Mouse (Mus musculus) CH12.LX (cell line): ENCODE results near the gene Cntn2. TPM values are rescaled to one million over a fixed set of nuclear protein-coding genes. Genes with fewer than 3 reads are reported as not detected.

Experiments
- DNase-seq: peaks from one replicate; pipeline ENCODE4 v3.0.0-alpha.2; 2013; ENCODE audit errors: extremely low read depth
- H3K27ac ChIP-seq: 2 replicates; pipeline ENCODE4 v1.5.1; 2012; ENCODE audit warnings: low read depth, mild to moderate bottlenecking, control low read depth, moderate library complexity; ENCODE audit not compliant: insufficient read depth
- H3K27me3 ChIP-seq: replicated peaks from 2 replicates; pipeline ENCODE3; 2012; ENCODE audit warnings: inconsistent platforms
- H3K36me3 ChIP-seq, 2 experiments: replicated peaks in 1 of 2; 2 replicates each; pipeline versions ENCODE3 to v1.6.1; 2012; ENCODE audit warnings: inconsistent platforms in 1 of 2, low read length in 1 of 2, mild to moderate bottlenecking in 1 of 2, mixed read lengths in 1 of 2, moderate library complexity in 1 of 2; ENCODE audit not compliant: control insufficient read depth in 1 of 2, insufficient read depth in 1 of 2
- H3K4me1 ChIP-seq, 2 experiments: 2 replicates each; pipeline ENCODE4 v1.6.1; 2012; ENCODE audit warnings: inconsistent platforms in 1 of 2, moderate library complexity in 1 of 2; ENCODE audit not compliant: insufficient read depth in 2 of 2, control insufficient read depth in 1 of 2
- H3K4me2 ChIP-seq: 2 replicates; pipeline ENCODE4 v1.6.1; 2012; ENCODE audit warnings: low read depth, mild to moderate bottlenecking, control low read depth; ENCODE audit not compliant: poor library complexity, insufficient read depth, severe bottlenecking
- H3K4me3 ChIP-seq, 3 experiments: fragments of 150-350 bp in 1 of 3; sonication (generic) in 1 of 3; replicated peaks in 1 of 3; 2 replicates each; pipeline versions ENCODE3 to v1.5.1; 2011 to 2012; ENCODE audit warnings: low read depth in 2 of 3, low read length in 2 of 3, mild to moderate bottlenecking in 2 of 3, moderate library complexity in 2 of 3, control low read depth in 1 of 3, improper control_type of control experiment in 1 of 3, inconsistent platforms in 1 of 3, mixed read lengths in 1 of 3; ENCODE audit not compliant: poor library complexity in 1 of 3
- H3K79me2 ChIP-seq: replicated peaks from 2 replicates; pipeline ENCODE4 v1.6.1; 2012; ENCODE audit warnings: mild to moderate bottlenecking, moderate library complexity; ENCODE audit not compliant: control insufficient read depth, poor library complexity, insufficient read depth, severe bottlenecking; ENCODE audit errors: extremely low read depth
- H3K9ac ChIP-seq: 2 replicates; pipeline ENCODE4 v1.6.1; 2012; ENCODE audit warnings: low read depth, mild to moderate bottlenecking, control low read depth, moderate library complexity; ENCODE audit not compliant: insufficient read depth
- H3K9me3 ChIP-seq: replicated peaks from 2 replicates; pipeline ENCODE3; 2012; ENCODE audit warnings: low read length, inconsistent platforms, mixed read lengths
- CHD2 ChIP-seq: IDR thresholded peaks from 2 replicates; pipeline ENCODE4 v1.6.1; 2011; ENCODE audit warnings: low read length, improper control_type of control experiment
- CTCF ChIP-seq, 2 experiments: IDR thresholded peaks in 1 of 2; conservative IDR thresholded peaks in 1 of 2; 2 replicates each; pipeline ENCODE4 v1.5.1; 2011 to 2012; ENCODE audit warnings: low read depth in 2 of 2, low read length in 2 of 2, improper control_type of control experiment in 1 of 2, inconsistent platforms in 1 of 2, mild to moderate bottlenecking in 1 of 2, moderate library complexity in 1 of 2
- ELF1 ChIP-seq: IDR thresholded peaks from 2 replicates; pipeline ENCODE4 v1.6.1; 2014; ENCODE audit warnings: low read depth, mild to moderate bottlenecking, inconsistent platforms, low read length, improper control_type of control experiment
- ETS1 ChIP-seq: conservative IDR thresholded peaks from 2 replicates; pipeline ENCODE4 v1.6.1; 2012; ENCODE audit warnings: low read depth, mild to moderate bottlenecking, inconsistent platforms, low read length, improper control_type of control experiment, moderate library complexity
- GABPA ChIP-seq: IDR thresholded peaks from 2 replicates; pipeline ENCODE4 v1.6.1; 2012; ENCODE audit warnings: low read depth, low read length, improper control_type of control experiment, inconsistent platforms; ENCODE audit not compliant: insufficient replicate concordance
- HCFC1 ChIP-seq: IDR thresholded peaks from 2 replicates; pipeline ENCODE4 v1.6.1; 2012; ENCODE audit warnings: low read depth, mild to moderate bottlenecking, inconsistent platforms, low read length, improper control_type of control experiment
- IRF4 ChIP-seq: IDR thresholded peaks from 2 replicates; pipeline ENCODE4 v1.6.1; 2014; ENCODE audit warnings: low read depth, mild to moderate bottlenecking, inconsistent platforms, low read length, improper control_type of control experiment
- JUND ChIP-seq: conservative IDR thresholded peaks from 2 replicates; pipeline ENCODE4 v1.6.1; 2011; ENCODE audit warnings: low read depth, low read length, improper control_type of control experiment
- MAFK ChIP-seq: IDR thresholded peaks from 2 replicates; pipeline ENCODE4 v1.6.1; 2011; ENCODE audit warnings: low read length, improper control_type of control experiment; ENCODE audit not compliant: insufficient replicate concordance
- MAZ ChIP-seq: IDR thresholded peaks from 2 replicates; pipeline ENCODE4 v1.6.1; 2012; ENCODE audit warnings: low read depth, mild to moderate bottlenecking, inconsistent platforms, low read length, improper control_type of control experiment, moderate library complexity
- MYC ChIP-seq: IDR thresholded peaks from 2 replicates; pipeline ENCODE4 v1.6.1; 2011; ENCODE audit warnings: low read depth, mild to moderate bottlenecking, improper control_type of control experiment, low read length
- PAX5 ChIP-seq: IDR thresholded peaks from 2 replicates; pipeline ENCODE4 v1.6.1; 2012; ENCODE audit warnings: low read length, inconsistent platforms, mixed read lengths
- POLR2AphosphoS2 ChIP-seq: IDR thresholded peaks from 2 replicates; pipeline ENCODE4 v1.6.1; 2011; ENCODE audit warnings: low read depth, low read length, improper control_type of control experiment
- UBTF ChIP-seq: IDR thresholded peaks from 2 replicates; pipeline ENCODE4 v1.6.1; 2012; ENCODE audit warnings: low read depth, mild to moderate bottlenecking, inconsistent platforms, low read length, improper control_type of control experiment, moderate library complexity
- USF1 ChIP-seq: IDR thresholded peaks from 2 replicates; pipeline ENCODE4 v1.6.1; 2014; ENCODE audit warnings: low read depth, mild to moderate bottlenecking, inconsistent platforms, low read length, improper control_type of control experiment
- ZKSCAN1 ChIP-seq: IDR thresholded peaks from 2 replicates; pipeline ENCODE4 v1.6.1; 2012; ENCODE audit warnings: low read depth, inconsistent platforms, low read length, improper control_type of control experiment, borderline replicate concordance
- ZNF384 ChIP-seq: IDR thresholded peaks from 2 replicates; pipeline ENCODE4 v1.6.1; 2012; ENCODE audit warnings: low read depth, low read length, improper control_type of control experiment, inconsistent platforms
- dilution Hi-C: fragments of 300-500 bp; cut with MboI; formaldehyde crosslinking; loops from 2 replicates; pipeline ENCODE4 v1.14.3; 2020; ENCODE audit warnings: low sequenced_read_pairs; ENCODE audit not compliant: extremely low pct_unique_long_range_greater_than_20kb, extremely low pct_ligation_motif_present
- in situ Hi-C: fragments of 300-500 bp; cut with MboI; formaldehyde crosslinking; loops from 3 replicates; pipeline ENCODE4 v1.14.3; 2019; ENCODE audit warnings: low sequenced_read_pairs, low pct_ligation_motif_present, low pct_unique_long_range_greater_than_20kb, mixed read lengths
- polyA plus RNA-seq: library from polyadenylated mRNA; unstranded; fragments of >175 nt; gene quantifications from 2 replicates; pipeline ENCODE4 v1.2.1, GENCODE M21; 2012; ENCODE audit warnings: low read depth; ENCODE audit not compliant: insufficient read length
- total RNA-seq, 2 experiments: library from RNA; depleted of rRNA; stranded (reverse); fragments of 300-350 nt in 1 of 2; fragments of >200 nt in 1 of 2; gene quantifications; 2 replicates each; pipeline ENCODE4 v1.2.3; 2012 to 2014

Cntn2 gene
- total and polyA plus RNA-seq, 3 experiments = 0.04 to 0.05 (median 0.04) TPM

- H3K27ac ChIP-seq = no peak overlapping the region
- H3K9ac ChIP-seq = no peak overlapping the region
- H3K4me2 ChIP-seq = no peak overlapping the region
- peak; percentile 51 for DNase-seq
- dilution Hi-C loops (no loop called here), in situ Hi-C loops (no loop called here)
- peaks cover 66% of the 10 kb centered on the region for H3K27me3 ChIP-seq
- no peaks in the 10 kb centered on the region for H3K4me1 ChIP-seq
- no peak overlapping the region for H3K4me3 ChIP-seq
- H3K79me2 ChIP-seq = no peaks in the 10 kb centered on the region
- TF ChIP-seq PAX5 = no peak
- TF ChIP-seq ELF1 = no peak
- TF ChIP-seq USF1 = no peak
- TF ChIP-seq POLR2AphosphoS2 = no peak
- TF ChIP-seq JUND = no peak
- peak in 1 of 2 experiments; percentile 70; a peak in 2 of 4 replicates for TF ChIP-seq CTCF (conservative IDR thresholded peaks at IDR 0.05 in 1 of 2, IDR thresholded peaks at IDR 0.05 in 1 of 2; ENCODE audit: low read depth in 2 of 2, low read length in 2 of 2)
- TF ChIP-seq MAFK = no peak
- TF ChIP-seq CHD2 = no peak
- no peak for TF ChIP-seq MYC
- TF ChIP-seq UBTF = no peak
- peak; percentile 61; the same call in 1 of the 2 replicates for TF ChIP-seq MAZ
- peaks cover 3% of the 10 kb centered on the region for H3K9me3 ChIP-seq
- no peaks in the 10 kb centered on the region for H3K36me3 ChIP-seq
Observed at GRCm38 (mm10) chr1:132520764-132521163, 22.3 kb downstream of the Cntn2 start.

GRCm38 (mm10) chr1:132519734-132520133, 23.3 kb downstream of the Cntn2 start:
- H3K4me3 ChIP-seq = no peak overlapping the region
- H3K4me1 ChIP-seq = no peaks in the 10 kb centered on the region
- DNase-seq = no peak
- TF ChIP-seq ZNF384 = no peak
- TF ChIP-seq GABPA = no peak
- no peak for TF ChIP-seq ZKSCAN1
- TF ChIP-seq ETS1 = no peak
- TF ChIP-seq IRF4 = no peak
- TF ChIP-seq HCFC1 = no peak
- no peaks in the 10 kb centered on the region for H3K36me3 ChIP-seq
- H3K9me3 ChIP-seq = peaks cover 3% of the 10 kb centered on the region
- H3K4me2 ChIP-seq = no peak overlapping the region
- H3K9ac ChIP-seq = no peak overlapping the region
- in situ Hi-C loops = no loop called here
- no peak overlapping the region for H3K27ac ChIP-seq
- no peaks in the 10 kb centered on the region for H3K79me2 ChIP-seq
- dilution Hi-C loops = no loop called here
- H3K27me3 ChIP-seq = peaks cover 62% of the 10 kb centered on the region
